Mouse (Mus musculus): Measurements from ENCODE around the gene Polr3e.

The Polr3e gene

GRCm38 (mm10) chr7:120980041-120980440 lies 62.5 kb downstream of the Polr3e start:
- no peak for DNase-seq (ENCODE audit: low spot score)

GRCm38 (mm10) chr7:120980931-120981924 lies 63.7 kb downstream of the Polr3e start:
- no peak for DNase-seq (ENCODE audit: low spot score)

GRCm38 (mm10) chr7:120982200-120982841 lies 64.8 kb downstream of the Polr3e start, which contains the start of the genes Cdr2 and Mfsd13b:
Gene Cdr2, minus strand, starts transcription at chr7:120982312.
Gene Mfsd13b, plus strand, starts transcription at chr7:120982509.
- peak; percentile 96 for DNase-seq (ENCODE audit: low spot score)

- no peak for DNase-seq (ENCODE audit: low spot score)
Observed at GRCm38 (mm10) chr7:120982968-120983367, 65.4 kb downstream of the Polr3e start.

- no peak for DNase-seq (ENCODE audit: low spot score)
Observed at GRCm38 (mm10) chr7:120991191-120991590, 73.6 kb downstream of the Polr3e start.

Data from ovary, postnatal 14 days (tissue).